Mouse (Mus musculus) lung, embryonic 15.5 days (tissue): ENCODE results near the gene Cd164l2. TPM values are rescaled to one million over a fixed set of nuclear protein-coding genes. Genes with fewer than 3 reads are reported as not detected.

Source experiments
- ATAC-seq: fragments of 200-750 bp; cut with Nextera tagmentation; 2 replicates; pipeline ENCODE4 v1.8.0; 2017; ENCODE audit warnings: moderate number of reproducible peaks, borderline replicate concordance; ENCODE audit not compliant: low FRiP score, low TSS enrichment; ENCODE audit errors: extremely low read depth
- H3K27ac ChIP-seq: fragments of 300-500 bp; sonication (generic); 2 replicates; pipeline ENCODE4 v1.5.1; 2015; ENCODE audit warnings: moderate library complexity, mild to moderate bottlenecking, inconsistent platforms
- H3K27me3 ChIP-seq: fragments of 300-500 bp; sonication (generic); 2 replicates; pipeline ENCODE4 v1.6.1; 2015; ENCODE audit warnings: inconsistent platforms
- H3K36me3 ChIP-seq: fragments of 300-500 bp; sonication (generic); 2 replicates; pipeline ENCODE4 v1.6.1; 2015; ENCODE audit warnings: inconsistent platforms
- H3K4me1 ChIP-seq: fragments of 300-500 bp; sonication (generic); 2 replicates; pipeline ENCODE4 v1.6.1; 2015; ENCODE audit warnings: inconsistent platforms
- H3K4me2 ChIP-seq: fragments of 300-500 bp; sonication (generic); 2 replicates; pipeline ENCODE4 v1.6.1; 2015; ENCODE audit warnings: inconsistent platforms, mild to moderate bottlenecking, moderate library complexity
- H3K4me3 ChIP-seq: fragments of 300-500 bp; sonication (generic); 2 replicates; pipeline ENCODE4 v1.5.1; 2015; ENCODE audit warnings: mild to moderate bottlenecking, inconsistent platforms
- H3K9ac ChIP-seq: fragments of 300-500 bp; sonication (generic); 2 replicates; pipeline ENCODE4 v1.6.1; 2015; ENCODE audit warnings: inconsistent platforms
- H3K9me3 ChIP-seq: fragments of 300-500 bp; sonication (generic); 2 replicates; pipeline ENCODE4 v1.6.1; 2016; ENCODE audit warnings: inconsistent platforms
- WGBS: fragments of 180-500 bp; shearing (Covaris S2); methylation state at CpG from one replicate; pipeline ENCODE4 v1.1.7; 2015; 5-methylcytosine and 5-hydroxymethylcytosine counted together
- polyA plus RNA-seq: library from polyadenylated mRNA; unstranded; fragments of >200 nt; fragmentation: Nextera tagmentation; extraction: Ambion mirVana; gene quantifications from 2 replicates; pipeline ENCODE4 v1.2.1, GENCODE M21; 2015

Gene Cd164l2
- polyA plus RNA-seq, 1 experiment from 2014 or later, result 8.2 TPM

- no peaks in the 10 kb centered on the region for H3K27me3 ChIP-seq
- ATAC-seq, result no peak
- no peaks in the 10 kb centered on the region for H3K9me3 ChIP-seq
- no peaks in the 10 kb centered on the region for H3K36me3 ChIP-seq
- no peak overlapping the region for H3K4me3 ChIP-seq
- H3K27ac ChIP-seq, result no peak overlapping the region
- no peak overlapping the region for H3K9ac ChIP-seq
- H3K4me2 ChIP-seq, result no peak overlapping the region
- H3K4me1 ChIP-seq, result peaks cover 8% of the 10 kb centered on the region; the same call in 1 of the 2 replicates
- 73% methylated on average over 8 of the region's 8 CpGs for WGBS
Observed at GRCm38 (mm10) chr4:133227636-133228035, 15.7 kb downstream of the Cd164l2 start.

GRCm38 (mm10) chr4:133229582-133229981, 17.7 kb downstream of the Cd164l2 start:
- no peak overlapping the region for H3K4me2 ChIP-seq
- no peak overlapping the region for H3K9ac ChIP-seq
- no peak overlapping the region for H3K4me3 ChIP-seq
- no peaks in the 10 kb centered on the region for H3K4me1 ChIP-seq
- no peaks in the 10 kb centered on the region for H3K36me3 ChIP-seq
- no peaks in the 10 kb centered on the region for H3K9me3 ChIP-seq
- H3K27me3 ChIP-seq, result no peaks in the 10 kb centered on the region
- ATAC-seq, result no peak
- WGBS, result 80% methylated on average over 8 of the region's 8 CpGs
- H3K27ac ChIP-seq, result no peak overlapping the region

GRCm38 (mm10) chr4:133233285-133233976, 21.5 kb downstream of the Cd164l2 start:
- Histone ChIP-seq H3K9ac (no peak overlapping the region), H3K27ac (no peak overlapping the region), H3K4me3 (no peak overlapping the region), H3K36me3 (no peaks in the 10 kb centered on the region), H3K9me3 (no peaks in the 10 kb centered on the region), H3K4me2 (no peak overlapping the region), H3K4me1 (no peaks in the 10 kb centered on the region), H3K27me3 (no peaks in the 10 kb centered on the region)
- WGBS, result 27% methylated on average over 10 of the region's 10 CpGs
- no peak for ATAC-seq

- H3K4me1 ChIP-seq, result no peaks in the 10 kb centered on the region
- H3K27ac ChIP-seq, result no peak overlapping the region
- no peak for ATAC-seq
- 52% methylated on average over 5 of the region's 5 CpGs for WGBS
- no peaks in the 10 kb centered on the region for H3K9me3 ChIP-seq
- H3K9ac ChIP-seq, result no peak overlapping the region
- no peaks in the 10 kb centered on the region for H3K36me3 ChIP-seq
- no peak overlapping the region for H3K4me2 ChIP-seq
- H3K4me3 ChIP-seq, result no peak overlapping the region
- H3K27me3 ChIP-seq, result no peaks in the 10 kb centered on the region
Observed at GRCm38 (mm10) chr4:133234771-133235170, 22.8 kb downstream of the Cd164l2 start.

- no peaks in the 10 kb centered on the region for H3K36me3 ChIP-seq
- no peak overlapping the region for H3K4me3 ChIP-seq
- no peak for ATAC-seq
- no peaks in the 10 kb centered on the region for H3K9me3 ChIP-seq
- H3K9ac ChIP-seq, result no peak overlapping the region
- no peak overlapping the region for H3K4me2 ChIP-seq
- WGBS, result 77% methylated on average over 5 of the region's 5 CpGs
- no peak overlapping the region for H3K27ac ChIP-seq
- H3K27me3 ChIP-seq, result no peaks in the 10 kb centered on the region
- peaks cover 1% of the 10 kb centered on the region for H3K4me1 ChIP-seq
Observed at GRCm38 (mm10) chr4:133235415-133235814, 23.5 kb downstream of the Cd164l2 start.

- whole genome bisulfite sequencing, result 57% methylated on average over 4 of the region's 4 CpGs
- H3K4me2 ChIP-seq, result no peak overlapping the region
- no peak overlapping the region for H3K4me3 ChIP-seq
- H3K27me3 ChIP-seq, result 0 out of 2 replicates have a peak, but pooled peaks cover 8% of the 10 kb centered on the region
- ATAC-seq, result no peak
- peaks cover 11% of the 10 kb centered on the region for H3K4me1 ChIP-seq
- no peak overlapping the region for H3K9ac ChIP-seq
- H3K27ac ChIP-seq, result no peak overlapping the region
- no peaks in the 10 kb centered on the region for H3K36me3 ChIP-seq
- no peaks in the 10 kb centered on the region for H3K9me3 ChIP-seq
Observed at GRCm38 (mm10) chr4:133237911-133238310, 26.0 kb downstream of the Cd164l2 start.

GRCm38 (mm10) chr4:133240490-133240921, 28.6 kb downstream of the Cd164l2 start, which contains the start of gene Map3k6:
TSS of gene Map3k6 (plus strand) at chr4:133240818.
- Histone ChIP-seq H3K9ac (peak within 1 kb of the TSS; percentile 60), H3K27me3 (peaks cover 19% of the 10 kb centered on the region; the same call in 1 of the 2 replicates), H3K27ac (peak within 1 kb of the TSS; percentile 79), H3K9me3 (no peaks in the 10 kb centered on the region), H3K4me3 (peak within 1 kb of the TSS; percentile 53), H3K4me2 (peak within 1 kb of the TSS; percentile 92), H3K36me3 (no peaks in the 10 kb centered on the region), H3K4me1 (peaks cover 11% of the 10 kb centered on the region)
- ATAC-seq, result peak; percentile 74
- WGBS, result 4% methylated on average over 16 of the region's 16 CpGs

- no peaks in the 10 kb centered on the region for H3K36me3 ChIP-seq
- H3K27me3 ChIP-seq, result peaks cover 26% of the 10 kb centered on the region; the same call in 1 of the 2 replicates
- peak overlapping the region; percentile 60 for H3K9ac ChIP-seq
- peak overlapping the region; percentile 79 for H3K27ac ChIP-seq
- H3K4me2 ChIP-seq, result peak overlapping the region; percentile 92
- H3K9me3 ChIP-seq, result no peaks in the 10 kb centered on the region
- ATAC-seq, result peak; percentile 92
- H3K4me1 ChIP-seq, result peaks cover 11% of the 10 kb centered on the region
- peak overlapping the region; percentile 53 for H3K4me3 ChIP-seq
- WGBS, result under 1% methylated on average over 77 of the region's 78 CpGs
Observed at GRCm38 (mm10) chr4:133240934-133241908, 29.3 kb downstream of the Cd164l2 start.

- no peaks in the 10 kb centered on the region for H3K36me3 ChIP-seq
- no peak overlapping the region for H3K27ac ChIP-seq
- peak overlapping the region; percentile 53 for H3K4me3 ChIP-seq
- no peaks in the 10 kb centered on the region for H3K9me3 ChIP-seq
- WGBS, result 19% methylated on average over 11 of the region's 11 CpGs
- no peak for ATAC-seq
- H3K4me1 ChIP-seq, result peaks cover 11% of the 10 kb centered on the region
- no peak overlapping the region for H3K9ac ChIP-seq
- H3K4me2 ChIP-seq, result peak overlapping the region; percentile 92
- H3K27me3 ChIP-seq, result peaks cover 33% of the 10 kb centered on the region
Observed at GRCm38 (mm10) chr4:133241910-133242309, 30.0 kb downstream of the Cd164l2 start.

GRCm38 (mm10) chr4:133242710-133243109, 30.8 kb downstream of the Cd164l2 start:
- WGBS, result 61% methylated on average over 9 of the region's 9 CpGs
- H3K9me3 ChIP-seq, result no peaks in the 10 kb centered on the region
- H3K36me3 ChIP-seq, result no peaks in the 10 kb centered on the region
- H3K4me1 ChIP-seq, result peaks cover 11% of the 10 kb centered on the region
- no peak overlapping the region for H3K4me3 ChIP-seq
- H3K27ac ChIP-seq, result no peak overlapping the region
- H3K27me3 ChIP-seq, result peaks cover 41% of the 10 kb centered on the region
- no peak overlapping the region for H3K9ac ChIP-seq
- no peak overlapping the region for H3K4me2 ChIP-seq
- no peak for ATAC-seq

GRCm38 (mm10) chr4:133243538-133243937, 31.6 kb downstream of the Cd164l2 start:
- H3K27me3 ChIP-seq, result peaks cover 49% of the 10 kb centered on the region
- no peaks in the 10 kb centered on the region for H3K36me3 ChIP-seq
- H3K27ac ChIP-seq, result no peak overlapping the region
- peaks cover 11% of the 10 kb centered on the region for H3K4me1 ChIP-seq
- WGBS, result 18% methylated on average over 12 of the region's 13 CpGs
- 0 out of 2 replicates have a peak overlapping the region, but pooled peaks have one; percentile 9 for H3K4me2 ChIP-seq
- ATAC-seq, result no peak
- no peaks in the 10 kb centered on the region for H3K9me3 ChIP-seq
- no peak overlapping the region for H3K9ac ChIP-seq
- H3K4me3 ChIP-seq, result no peak overlapping the region
